Mouse (Mus musculus) bone marrow macrophage, adult 2 months (primary cell): ENCODE data around the gene Intu. TPM values are rescaled to one million over a fixed set of nuclear protein-coding genes. Genes with fewer than 3 reads are reported as not detected.

Experiments
- H3K27ac ChIP-seq: 2 replicates; pipeline ENCODE4 v1.5.1; 2012; ENCODE audit warnings: low read depth, low read length; ENCODE audit not compliant: insufficient read depth
- H3K4me1 ChIP-seq: 2 replicates; pipeline ENCODE4 v1.6.1; 2012; ENCODE audit warnings: low read length; ENCODE audit not compliant: control insufficient read depth, insufficient read depth
- H3K4me3 ChIP-seq: 2 replicates; pipeline ENCODE4 v1.5.1; 2012; ENCODE audit warnings: mild to moderate bottlenecking, low read length, moderate library complexity; ENCODE audit not compliant: insufficient read depth
- CTCF ChIP-seq: IDR thresholded peaks from 2 replicates; pipeline ENCODE4 v1.5.1; 2012; ENCODE audit warnings: low read depth, mild to moderate bottlenecking, low read length, moderate library complexity
- POLR2A ChIP-seq: IDR thresholded peaks from 2 replicates; pipeline ENCODE4 v1.6.1; 2012; ENCODE audit warnings: mild to moderate bottlenecking, low read depth, low read length, borderline replicate concordance
- polyA plus RNA-seq: library from polyadenylated mRNA; stranded (reverse); fragments of >200 nt; gene quantifications from 2 replicates; pipeline ENCODE4 v1.2.4, GENCODE M21; 2012; ENCODE audit not compliant: missing spikeins, insufficient read depth, insufficient read length

Gene Intu
- polyA plus RNA-seq, 1 experiment = 2.7 TPM

- no peak for TF ChIP-seq POLR2A
- TF ChIP-seq CTCF = no peak
- Histone ChIP-seq H3K4me3 (no peak overlapping the region), H3K27ac (no peak overlapping the region), H3K4me1 (no peaks in the 10 kb centered on the region)
Measured at GRCm38 (mm10) chr3:40674873-40675405, 143.9 kb downstream of the Intu start.

- peaks cover 9% of the 10 kb centered on the region; the same call in 1 of the 2 replicates for H3K4me1 ChIP-seq
- no peak overlapping the region for H3K27ac ChIP-seq
- no peak for TF ChIP-seq POLR2A
- no peak for TF ChIP-seq CTCF
- no peak overlapping the region for H3K4me3 ChIP-seq
Measured at GRCm38 (mm10) chr3:40678856-40679255, 147.8 kb downstream of the Intu start.

- Histone ChIP-seq H3K4me1 (peaks cover 9% of the 10 kb centered on the region; the same call in 1 of the 2 replicates), H3K27ac (no peak overlapping the region), H3K4me3 (no peak overlapping the region)
- TF ChIP-seq POLR2A (no peak), CTCF (no peak)
Measured at GRCm38 (mm10) chr3:40682404-40682803, 151.3 kb downstream of the Intu start.

GRCm38 (mm10) chr3:40683171-40683570, 152.1 kb downstream of the Intu start:
- no peak for TF ChIP-seq POLR2A
- no peak for TF ChIP-seq CTCF
- H3K4me1 ChIP-seq = peaks cover 9% of the 10 kb centered on the region; the same call in 1 of the 2 replicates
- H3K4me3 ChIP-seq = no peak overlapping the region
- no peak overlapping the region for H3K27ac ChIP-seq

GRCm38 (mm10) chr3:40685855-40686515, 154.9 kb downstream of the Intu start:
- Histone ChIP-seq H3K27ac (no peak overlapping the region), H3K4me1 (peaks cover 9% of the 10 kb centered on the region; the same call in 1 of the 2 replicates), H3K4me3 (no peak overlapping the region)
- TF ChIP-seq POLR2A (no peak), CTCF (no peak)

GRCm38 (mm10) chr3:40686836-40687235, 155.8 kb downstream of the Intu start:
- no peak overlapping the region for H3K27ac ChIP-seq
- no peak for TF ChIP-seq CTCF
- H3K4me1 ChIP-seq = peaks cover 9% of the 10 kb centered on the region; the same call in 1 of the 2 replicates
- no peak overlapping the region for H3K4me3 ChIP-seq

- TF ChIP-seq POLR2A (no peak), CTCF (no peak)
- peaks cover 5% of the 10 kb centered on the region; the same call in 1 of the 2 replicates for H3K4me1 ChIP-seq
- H3K4me3 ChIP-seq = no peak overlapping the region
- no peak overlapping the region for H3K27ac ChIP-seq
Measured at GRCm38 (mm10) chr3:40687588-40687987, 156.5 kb downstream of the Intu start.

- TF ChIP-seq CTCF = no peak
- Histone ChIP-seq H3K27ac (no peak overlapping the region), H3K4me3 (no peak overlapping the region), H3K4me1 (peaks cover 12% of the 10 kb centered on the region)
Measured at GRCm38 (mm10) chr3:40691566-40691965, 160.5 kb downstream of the Intu start.

- Histone ChIP-seq H3K4me3 (no peak overlapping the region), H3K27ac (no peak overlapping the region), H3K4me1 (peaks cover 14% of the 10 kb centered on the region)
- no peak for TF ChIP-seq CTCF
- TF ChIP-seq POLR2A = no peak
Measured at GRCm38 (mm10) chr3:40693435-40693834, 162.3 kb downstream of the Intu start.

GRCm38 (mm10) chr3:40693960-40694359, 162.9 kb downstream of the Intu start:
- Histone ChIP-seq H3K27ac (no peak overlapping the region), H3K4me3 (no peak overlapping the region), H3K4me1 (peaks cover 17% of the 10 kb centered on the region)
- no peak for TF ChIP-seq CTCF
- no peak for TF ChIP-seq POLR2A
